ENCODE assay signal across 15 mouse cellular contexts in genomic region chr1:74290141-74290540, GRCm38 (mm10). TPM values are rescaled to one million over a fixed set of nuclear protein-coding genes. Genes with fewer than 3 reads are reported as not detected.
DNase-seq lines count a peak whose midpoint lies in the region; ATAC-seq and TF ChIP-seq lines count a peak whose summit lies in the region.
"Had no signal": no experiment of that assay in that cellular context is flagged by ENCODE, and none has a peak within 500 bp of the region (broad histone marks: within the 10 kb centered on the region; RNA-seq: fewer than 3 reads in every experiment).

No protein-coding gene starts in this region.

- 88% methylated on average over 5 of the region's 5 CpGs for WGBS in limb, embryonic 13.5 days
- whole genome bisulfite sequencing in limb, embryonic 10.5 days = 92% methylated on average over 5 of the region's 5 CpGs
- 40% methylated on average over 5 of the region's 5 CpGs for WGBS in heart, embryonic 16.5 days

- H3K4me2 ChIP-seq in limb, embryonic 13.5 days (replicated peaks) = no peak overlapping the region
- peak overlapping the region; percentile 24; the same call in 1 of the 2 replicates for H3K4me2 ChIP-seq in heart, embryonic 16.5 days (ENCODE audit: low read depth, low read length)
- H3K4me2 ChIP-seq: forebrain, embryonic 13.5 days had no signal

- H3K27ac ChIP-seq in gastrocnemius, adult 2 months = peak overlapping the region; percentile 56
- no peak overlapping the region for H3K27ac ChIP-seq in limb, embryonic 13.5 days
- H3K27ac ChIP-seq in limb, embryonic 10.5 days = no peak overlapping the region
- H3K27ac ChIP-seq in brown adipose tissue, adult 24 weeks (replicated peaks; ENCODE audit: low read depth, low read length) = peak overlapping the region; percentile 44; the same call in 1 of the 2 replicates
- H3K27ac ChIP-seq in heart, embryonic 16.5 days (ENCODE audit: low read length) = peak overlapping the region; percentile 92
- H3K27ac ChIP-seq: embryonic facial prominence, embryonic 10.5 days; forebrain, embryonic 13.5 days had no signal

- intact Hi-C loops in gastrocnemius, adult 2 months (cut with DNase I) = no loop called here

- 0 out of 2 replicates have a peak overlapping the region, but pooled peaks have one; percentile 8 for H3K9ac ChIP-seq in limb, embryonic 13.5 days
- H3K9ac ChIP-seq in heart, embryonic 16.5 days (ENCODE audit: low read length) = peak overlapping the region; percentile 38; the same call in 1 of the 2 replicates
- H3K9ac ChIP-seq: forebrain, embryonic 13.5 days had no signal

- H3K36me3 ChIP-seq in limb, embryonic 13.5 days = peaks cover 65% of the 10 kb centered on the region
- H3K36me3 ChIP-seq in limb, embryonic 10.5 days = peaks cover 68% of the 10 kb centered on the region
- peaks cover 26% of the 10 kb centered on the region for H3K36me3 ChIP-seq in heart, embryonic 16.5 days (ENCODE audit: control insufficient read depth, insufficient read depth)

- no peaks in the 10 kb centered on the region for H3K27me3 ChIP-seq in limb, embryonic 13.5 days
- no peaks in the 10 kb centered on the region for H3K27me3 ChIP-seq in limb, embryonic 10.5 days (ENCODE audit: low read depth, poor library complexity, severe bottlenecking)
- no peaks in the 10 kb centered on the region for H3K27me3 ChIP-seq in heart, embryonic 16.5 days (ENCODE audit: control insufficient read depth, insufficient read depth, low read length)
- H3K27me3 ChIP-seq: forebrain, embryonic 13.5 days had no signal

- DNase-seq in gastrocnemius, adult 2 months = no peak
- DNase-seq in gastrocnemius, postnatal 10 days = no peak
- no peak for DNase-seq in limb, embryonic 10.5 days (ENCODE audit: low spot score)
- DNase-seq: adrenal gland, postnatal 10 days; kidney, adult 8-10 months had no signal

- TF ChIP-seq CTCF in gastrocnemius, adult 2 months (IDR thresholded peaks at IDR 0.05) = no peak

- ATAC-seq in limb, embryonic 13.5 days (ENCODE audit: low FRiP score, low read depth) = no peak
- ATAC-seq in heart, embryonic 16.5 days (replicated peaks; ENCODE audit: extremely low read depth, insufficient read depth, low FRiP score) = peak; percentile 85
- ATAC-seq in activated CD4-positive, CD25-positive, alpha-beta regulatory T cell, adult 4 months = no peak
- ATAC-seq in granulocyte monocyte progenitor cell, adult 5-6 weeks (replicated peaks; ENCODE audit: poor library complexity, severe bottlenecking) = no peak
- ATAC-seq: forebrain, embryonic 13.5 days had no signal

- H3K9me3 ChIP-seq in limb, embryonic 13.5 days = no peaks in the 10 kb centered on the region
- no peaks in the 10 kb centered on the region for H3K9me3 ChIP-seq in limb, embryonic 10.5 days (replicated peaks)
- H3K9me3 ChIP-seq in heart, embryonic 16.5 days (replicated peaks; ENCODE audit: control insufficient read depth, low read length) = no peaks in the 10 kb centered on the region
- H3K9me3 ChIP-seq: embryonic facial prominence, embryonic 10.5 days; forebrain, embryonic 13.5 days had no signal

- H3K4me1 ChIP-seq in limb, embryonic 13.5 days = peaks cover 25% of the 10 kb centered on the region
- H3K4me1 ChIP-seq in limb, embryonic 10.5 days = peaks cover 20% of the 10 kb centered on the region
- H3K4me1 ChIP-seq in brown adipose tissue, adult 24 weeks (ENCODE audit: control insufficient read depth, insufficient read depth, insufficient read length, low read length) = peaks cover 25% of the 10 kb centered on the region
- peaks cover 81% of the 10 kb centered on the region for H3K4me1 ChIP-seq in heart, embryonic 16.5 days (ENCODE audit: control insufficient read depth, insufficient read depth, low read length)

- H3K4me3 ChIP-seq in gastrocnemius, adult 2 months = no peak overlapping the region
- no peak overlapping the region for H3K4me3 ChIP-seq in limb, embryonic 13.5 days
- H3K4me3 ChIP-seq in limb, embryonic 10.5 days = no peak overlapping the region
- no peak overlapping the region for H3K4me3 ChIP-seq in brown adipose tissue, adult 24 weeks (ENCODE audit: insufficient read depth, low read depth, low read length)
- H3K4me3 ChIP-seq in heart, embryonic 16.5 days (ENCODE audit: low read length) = no peak overlapping the region
- H3K4me3 ChIP-seq: embryonic facial prominence, embryonic 10.5 days; forebrain, embryonic 13.5 days had no signal

RNA-seq across cellular contexts. Expression of gene Pnkd, which starts 5.4 kb away (rescaled TPM):
- 10 to 100 TPM; 45.4 to 70.5 TPM for total RNA-seq in gastrocnemius, adult 2 months (2021)
- 10 to 100 TPM; 69.7 to 70.5 TPM for total RNA-seq in gastrocnemius, postnatal 10 days (2021)
- polyA plus RNA-seq in limb, embryonic 13.5 days (2015; fragmentation: Nextera tagmentation; extraction: Ambion mirVana) = 108 and 112 TPM in 2 replicates
- polyA plus RNA-seq in limb, embryonic 10.5 days (2016; fragmentation: Nextera tagmentation; extraction: Ambion mirVana) = 113 and 121 TPM in 2 replicates
- polyA plus RNA-seq in brown adipose tissue, adult 24 weeks (2012; ENCODE audit: insufficient read depth, insufficient read length, missing spikeins) = 117 and 146 TPM in 2 replicates
- 314 and 324 TPM in 2 replicates for polyA plus RNA-seq in heart, embryonic 16.5 days (2015; fragmentation: Nextera tagmentation; extraction: Ambion mirVana)
- polyA plus RNA-seq in activated CD4-positive, CD25-positive, alpha-beta regulatory T cell, adult 4 months (2017; shearing (Covaris generic)) = 10 to 100 TPM; 80.2 to 97.8 TPM
- 28.7 and 49.8 TPM in 2 replicates for total RNA-seq in granulocyte monocyte progenitor cell, adult 5-6 weeks (2014; fragmentation: Nextera tagmentation)
- 9.0 and 14.1 TPM in 2 replicates for total RNA-seq in granulocyte monocyte progenitor cell, adult 5-6 weeks (2017)

RNA-seq across cellular contexts. Expression of gene Aamp, which starts 5.6 kb away (rescaled TPM):
- total RNA-seq in gastrocnemius, adult 2 months (2021) = 10 to 100 TPM; 69.4 to 76.1 TPM
- total RNA-seq in gastrocnemius, postnatal 10 days (2021) = 10 to 100 TPM; 90.7 to 94.4 TPM
- polyA plus RNA-seq in limb, embryonic 13.5 days (2015; fragmentation: Nextera tagmentation; extraction: Ambion mirVana) = 220 and 232 TPM in 2 replicates
- polyA plus RNA-seq in limb, embryonic 10.5 days (2016; fragmentation: Nextera tagmentation; extraction: Ambion mirVana) = 263 and 272 TPM in 2 replicates
- 66.7 and 77.7 TPM in 2 replicates for polyA plus RNA-seq in brown adipose tissue, adult 24 weeks (2012; ENCODE audit: insufficient read depth, insufficient read length, missing spikeins)
- 214 and 223 TPM in 2 replicates for polyA plus RNA-seq in heart, embryonic 16.5 days (2015; fragmentation: Nextera tagmentation; extraction: Ambion mirVana)
- polyA plus RNA-seq in activated CD4-positive, CD25-positive, alpha-beta regulatory T cell, adult 4 months (2017; shearing (Covaris generic)) = 100 to 1,000 TPM; 139 to 184 TPM
- 100 and 106 TPM in 2 replicates for total RNA-seq in granulocyte monocyte progenitor cell, adult 5-6 weeks (2014; fragmentation: Nextera tagmentation)
- 98.8 and 140 TPM in 2 replicates for total RNA-seq in granulocyte monocyte progenitor cell, adult 5-6 weeks (2017)

RNA-seq across cellular contexts. Expression of gene Gpbar1, which starts 11.8 kb away (rescaled TPM):
- not detected for total RNA-seq in gastrocnemius, adult 2 months (2021)
- total RNA-seq in gastrocnemius, postnatal 10 days (2021) = under 1 TPM in 1 of 2 experiments, not detected in 1; 0.25 TPM
- polyA plus RNA-seq in limb, embryonic 13.5 days (2015; fragmentation: Nextera tagmentation; extraction: Ambion mirVana) = 0.18 and 0.31 TPM in 2 replicates
- polyA plus RNA-seq in limb, embryonic 10.5 days (2016; fragmentation: Nextera tagmentation; extraction: Ambion mirVana) = 0.26 TPM in 1 of 2 replicates, not detected in the other
- not detected in 2 replicates for polyA plus RNA-seq in brown adipose tissue, adult 24 weeks (2012; ENCODE audit: insufficient read depth, insufficient read length, missing spikeins)
- 0.22 and 0.30 TPM in 2 replicates for polyA plus RNA-seq in heart, embryonic 16.5 days (2015; fragmentation: Nextera tagmentation; extraction: Ambion mirVana)
- under 1 TPM in 1 of 2 experiments, not detected in 1; 0.32 TPM for polyA plus RNA-seq in activated CD4-positive, CD25-positive, alpha-beta regulatory T cell, adult 4 months (2017; shearing (Covaris generic))
- not detected in 2 replicates for total RNA-seq in granulocyte monocyte progenitor cell, adult 5-6 weeks (2014; fragmentation: Nextera tagmentation)
- not detected in 2 replicates for total RNA-seq in granulocyte monocyte progenitor cell, adult 5-6 weeks (2017)
- total RNA-seq: gastrocnemius, postnatal 4 days; left cerebral cortex, adult 18-20 months; monocyte, adult 5-6 weeks had no signal
- polyA plus RNA-seq: forebrain, embryonic 13.5 days had no signal

RNA-seq across cellular contexts. Expression of gene Tmbim1, which starts 15.3 kb away (rescaled TPM):
- 10 to 100 TPM; 35.2 to 35.4 TPM for total RNA-seq in gastrocnemius, adult 2 months (2021)
- 10 to 100 TPM; 43.5 to 50.3 TPM for total RNA-seq in gastrocnemius, postnatal 10 days (2021)
- polyA plus RNA-seq in limb, embryonic 13.5 days (2015; fragmentation: Nextera tagmentation; extraction: Ambion mirVana) = 30.6 and 31.7 TPM in 2 replicates
- 10.7 and 12.0 TPM in 2 replicates for polyA plus RNA-seq in limb, embryonic 10.5 days (2016; fragmentation: Nextera tagmentation; extraction: Ambion mirVana)
- polyA plus RNA-seq in brown adipose tissue, adult 24 weeks (2012; ENCODE audit: insufficient read depth, insufficient read length, missing spikeins) = 34.6 and 41.7 TPM in 2 replicates
- polyA plus RNA-seq in heart, embryonic 16.5 days (2015; fragmentation: Nextera tagmentation; extraction: Ambion mirVana) = 51.2 and 51.4 TPM in 2 replicates
- polyA plus RNA-seq in activated CD4-positive, CD25-positive, alpha-beta regulatory T cell, adult 4 months (2017; shearing (Covaris generic)) = 10 to 100 TPM; 13.1 to 16.1 TPM
- total RNA-seq in granulocyte monocyte progenitor cell, adult 5-6 weeks (2014; fragmentation: Nextera tagmentation) = 21.9 and 24.6 TPM in 2 replicates
- total RNA-seq in granulocyte monocyte progenitor cell, adult 5-6 weeks (2017) = 13.8 and 15.0 TPM in 2 replicates

RNA-seq across cellular contexts. Expression of gene Arpc2, which starts 54.3 kb away (rescaled TPM):
- total RNA-seq in gastrocnemius, adult 2 months (2021) = 10 to 100 TPM; 58.8 to 78.5 TPM
- 100 to 1,000 TPM; 104 to 116 TPM for total RNA-seq in gastrocnemius, postnatal 10 days (2021)
- 384 and 389 TPM in 2 replicates for polyA plus RNA-seq in limb, embryonic 13.5 days (2015; fragmentation: Nextera tagmentation; extraction: Ambion mirVana)
- polyA plus RNA-seq in limb, embryonic 10.5 days (2016; fragmentation: Nextera tagmentation; extraction: Ambion mirVana) = 355 and 369 TPM in 2 replicates
- polyA plus RNA-seq in brown adipose tissue, adult 24 weeks (2012; ENCODE audit: insufficient read depth, insufficient read length, missing spikeins) = 131 and 169 TPM in 2 replicates
- polyA plus RNA-seq in heart, embryonic 16.5 days (2015; fragmentation: Nextera tagmentation; extraction: Ambion mirVana) = 415 and 472 TPM in 2 replicates
- polyA plus RNA-seq in activated CD4-positive, CD25-positive, alpha-beta regulatory T cell, adult 4 months (2017; shearing (Covaris generic)) = 100 to 1,000 TPM; 749 to 764 TPM
- 573 and 588 TPM in 2 replicates for total RNA-seq in granulocyte monocyte progenitor cell, adult 5-6 weeks (2014; fragmentation: Nextera tagmentation)
- 434 and 584 TPM in 2 replicates for total RNA-seq in granulocyte monocyte progenitor cell, adult 5-6 weeks (2017)

Comparison
In these comparisons a context has a peak if more than half of its experiments do, and no peak if none do; other contexts are left out.
1. H3K27ac ChIP-seq: peak in gastrocnemius, adult 2 months (single experiment), brown adipose tissue, adult 24 weeks (single experiment) and heart, embryonic 16.5 days (single experiment); none in limb, embryonic 13.5 days (single experiment) and limb, embryonic 10.5 days (single experiment).